Mouse (Mus musculus) 3T3-L1 (cell line): Measurements from ENCODE around the gene Arhgef19.
A peak's percentile ranks its signal among the peaks of the same experiment; 100 is the strongest.

Experiments used
- DNase-seq: peaks from one replicate; pipeline ENCODE4 v3.0.0-alpha.2; 2015; ENCODE audit warnings: low read depth, low spot score

Gene Arhgef19

DNA sequence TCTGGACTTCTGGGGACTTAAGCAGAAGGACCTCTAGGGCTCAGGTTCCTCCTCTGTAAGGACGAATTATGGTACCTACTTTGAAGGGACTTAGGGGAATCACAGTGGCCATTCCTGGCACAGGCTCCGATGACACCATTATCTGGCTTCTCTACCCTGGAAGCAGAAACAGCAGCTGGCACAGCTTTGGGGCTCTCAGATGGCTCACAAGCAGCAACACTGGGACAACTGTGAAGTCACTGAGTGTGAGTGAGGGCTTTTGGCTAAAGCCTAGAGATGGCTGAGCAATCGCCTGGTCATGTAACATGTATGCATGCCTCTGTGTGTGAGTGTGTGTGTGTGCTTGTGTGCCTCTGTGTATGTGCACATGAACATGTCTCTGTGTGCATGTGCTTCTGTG, 2.4 kb upstream of the Arhgef19 start:
- no peak for DNase-seq

DNA sequence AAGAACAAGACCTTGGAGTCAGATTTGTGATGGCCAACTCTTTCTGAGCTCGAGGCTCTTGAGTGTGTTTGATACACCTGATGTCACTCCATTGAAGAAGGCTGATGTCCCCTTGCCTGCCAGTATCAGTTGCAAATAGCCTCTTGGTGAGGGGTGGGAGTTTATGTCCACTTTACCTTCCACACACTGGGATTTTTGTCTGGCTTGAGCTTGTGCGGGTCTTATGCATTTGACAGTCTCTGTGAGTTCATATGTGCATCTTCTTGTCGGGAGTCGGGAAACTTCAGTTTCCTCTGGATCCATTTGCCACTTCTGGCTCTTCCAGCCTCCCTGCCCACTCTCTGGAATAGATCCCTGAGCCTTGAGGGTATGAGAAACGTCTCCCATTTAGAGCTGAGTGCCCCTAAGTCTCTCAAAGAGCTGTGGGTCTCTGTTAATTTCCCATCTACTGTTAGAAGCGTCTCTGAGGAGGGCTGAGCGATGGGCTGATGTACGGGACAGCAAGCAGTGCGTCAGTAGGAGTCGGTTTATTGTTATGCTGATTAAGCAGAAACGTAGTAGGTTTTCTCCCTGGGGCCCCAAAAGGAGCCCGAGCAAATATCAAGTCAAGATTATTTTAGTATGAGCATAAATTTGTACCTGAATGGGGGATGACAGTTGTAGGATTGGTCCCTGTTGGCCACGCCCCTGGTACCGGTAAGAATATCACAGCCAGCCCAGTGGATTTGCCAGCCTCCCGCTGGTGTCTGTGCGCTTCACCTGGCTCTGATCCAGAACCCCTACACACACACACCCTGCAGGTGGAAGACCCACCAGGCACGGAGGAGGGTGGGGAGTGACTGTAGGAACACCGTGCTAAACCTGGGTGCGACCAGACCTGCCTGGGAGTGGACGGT, 559 bp upstream of the Arhgef19 start:
- DNase-seq, result no peak

DNA sequence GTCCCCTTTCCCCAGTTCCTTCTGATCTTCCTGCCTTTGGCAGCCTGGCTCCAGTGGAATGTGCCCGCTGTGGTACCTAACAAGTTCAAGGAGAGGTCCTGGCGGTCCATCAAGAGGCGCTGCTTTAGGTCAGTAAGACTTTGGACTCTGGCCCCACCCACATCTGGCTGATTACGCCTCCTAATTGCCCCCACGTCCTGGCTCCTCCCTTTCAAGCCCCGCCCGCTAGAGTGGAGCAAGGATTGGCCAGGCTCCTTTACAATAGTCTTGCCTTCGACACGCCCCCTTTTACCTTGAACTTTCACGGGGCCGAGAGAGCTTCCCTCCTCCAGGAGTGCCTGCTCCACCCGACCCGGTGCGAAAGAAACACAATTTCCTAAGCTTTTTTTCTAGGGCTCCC, 1.3 kb downstream of the Arhgef19 start:
- no peak for DNase-seq

DNA sequence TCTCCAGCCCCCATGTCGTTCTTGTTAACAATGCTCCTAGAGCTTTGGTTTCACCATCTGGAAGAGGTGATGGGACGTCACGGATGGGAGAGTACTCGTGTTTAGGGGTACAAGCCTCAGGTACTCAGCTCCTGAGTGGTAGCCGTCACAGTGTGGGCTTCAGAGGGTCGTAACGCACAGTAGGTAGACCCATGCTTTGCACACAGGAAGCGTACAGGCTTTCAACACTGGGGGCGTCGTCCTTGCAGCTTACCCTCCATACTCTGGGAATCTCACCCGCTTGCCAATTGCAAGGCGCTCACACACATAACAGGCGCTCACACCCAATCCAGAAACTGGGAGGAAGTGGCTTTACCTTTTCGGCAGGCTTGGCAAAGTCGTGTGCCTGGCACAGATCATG, 2.6 kb downstream of the Arhgef19 start:
- no peak for DNase-seq

DNA sequence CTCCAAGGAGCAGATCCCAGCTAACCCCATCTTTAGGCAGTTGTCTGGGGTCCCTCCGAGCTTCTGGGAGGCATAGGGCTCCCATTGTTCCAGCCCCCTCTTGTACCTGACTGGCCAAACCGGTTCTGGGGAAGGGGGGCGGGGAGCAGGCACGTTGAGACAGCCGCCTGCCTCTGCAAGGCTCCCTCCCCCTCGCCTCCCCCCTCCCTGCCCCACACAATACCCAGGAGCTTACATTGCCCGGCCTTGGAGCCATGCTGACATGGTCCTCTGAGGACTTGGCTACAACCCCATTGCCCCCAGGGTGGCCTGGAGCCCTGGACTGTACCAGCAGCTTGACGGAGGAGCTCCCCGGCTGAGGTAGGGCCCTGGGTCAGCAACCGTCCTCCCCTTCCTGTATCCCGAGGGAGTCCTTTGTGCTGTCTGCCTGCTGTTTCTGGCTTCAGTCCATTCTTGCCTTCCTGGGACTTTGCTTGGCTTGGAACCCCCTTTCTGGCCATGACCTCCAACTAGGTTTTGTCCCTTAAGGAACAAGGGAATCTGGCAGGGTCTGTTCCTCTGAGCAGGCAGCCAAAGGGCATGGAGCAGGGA, 3.4 kb downstream of the Arhgef19 start:
- no peak for DNase-seq

DNA sequence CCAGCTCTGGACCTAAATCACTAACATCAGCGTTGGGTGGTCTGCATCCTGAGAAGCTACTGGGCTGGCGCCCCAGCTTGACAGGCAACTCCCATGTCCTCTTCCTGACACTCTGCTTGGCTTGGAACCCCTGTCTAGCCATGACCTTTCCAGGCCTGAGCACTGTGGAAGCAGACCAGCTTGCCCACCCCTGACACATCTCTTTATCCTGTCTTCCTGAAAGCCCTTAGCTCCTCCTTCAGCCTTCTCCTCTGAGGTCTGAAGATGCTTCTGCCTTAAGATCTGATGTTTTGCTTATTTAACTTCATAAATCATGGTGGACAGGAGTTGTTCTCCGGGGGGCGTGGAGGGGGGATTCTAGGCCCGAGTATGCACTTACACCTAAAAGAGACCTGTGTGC, 4.3 kb downstream of the Arhgef19 start:
- DNase-seq, result no peak

DNA sequence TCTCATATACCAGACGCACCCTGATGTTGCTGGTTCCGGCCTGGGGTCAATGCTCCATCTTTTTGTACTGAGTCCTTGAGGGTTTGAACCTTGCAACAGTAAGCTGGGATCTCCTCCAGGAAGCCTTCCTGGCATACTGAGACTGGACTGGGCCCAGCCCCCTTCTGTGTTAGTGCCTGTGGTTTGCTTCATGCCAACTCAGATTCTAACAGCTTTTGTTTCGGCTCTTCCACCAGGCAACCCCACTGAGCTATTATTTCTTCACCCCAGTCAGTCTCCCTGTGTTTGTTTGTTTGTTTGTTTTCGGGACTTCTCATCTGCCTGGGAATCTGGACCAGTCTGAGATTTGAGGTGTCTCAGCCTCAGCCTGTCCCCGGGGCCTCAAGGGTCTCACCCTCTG, 5.1 kb downstream of the Arhgef19 start:
- DNase-seq, result peak; percentile 76

DNA sequence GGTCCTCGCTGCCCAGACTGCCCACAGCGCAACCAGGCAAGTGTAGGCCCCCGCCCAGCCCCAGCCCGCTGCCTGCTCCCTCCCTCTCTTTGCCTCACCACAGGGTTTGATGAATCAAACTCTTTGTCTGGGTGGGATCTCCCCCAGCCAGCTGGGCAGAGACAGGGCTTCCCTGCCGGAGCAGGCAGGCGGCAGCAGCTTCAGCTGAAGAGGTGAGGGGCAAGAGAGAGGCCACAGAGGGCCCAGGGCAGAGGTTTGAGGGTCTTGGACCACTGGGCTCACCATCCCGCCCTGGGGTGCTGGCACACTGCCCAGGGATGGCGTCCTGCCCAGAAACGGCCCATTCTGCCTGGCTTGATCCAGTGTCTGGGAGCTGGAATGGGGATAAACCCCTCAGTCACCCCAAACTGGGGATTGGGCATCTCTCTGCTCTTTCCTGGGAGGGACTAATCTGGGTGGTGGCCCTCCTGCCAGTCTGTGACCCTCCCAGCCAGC, 5.7 kb downstream of the Arhgef19 start:
- DNase-seq, result peak; percentile 68

DNA sequence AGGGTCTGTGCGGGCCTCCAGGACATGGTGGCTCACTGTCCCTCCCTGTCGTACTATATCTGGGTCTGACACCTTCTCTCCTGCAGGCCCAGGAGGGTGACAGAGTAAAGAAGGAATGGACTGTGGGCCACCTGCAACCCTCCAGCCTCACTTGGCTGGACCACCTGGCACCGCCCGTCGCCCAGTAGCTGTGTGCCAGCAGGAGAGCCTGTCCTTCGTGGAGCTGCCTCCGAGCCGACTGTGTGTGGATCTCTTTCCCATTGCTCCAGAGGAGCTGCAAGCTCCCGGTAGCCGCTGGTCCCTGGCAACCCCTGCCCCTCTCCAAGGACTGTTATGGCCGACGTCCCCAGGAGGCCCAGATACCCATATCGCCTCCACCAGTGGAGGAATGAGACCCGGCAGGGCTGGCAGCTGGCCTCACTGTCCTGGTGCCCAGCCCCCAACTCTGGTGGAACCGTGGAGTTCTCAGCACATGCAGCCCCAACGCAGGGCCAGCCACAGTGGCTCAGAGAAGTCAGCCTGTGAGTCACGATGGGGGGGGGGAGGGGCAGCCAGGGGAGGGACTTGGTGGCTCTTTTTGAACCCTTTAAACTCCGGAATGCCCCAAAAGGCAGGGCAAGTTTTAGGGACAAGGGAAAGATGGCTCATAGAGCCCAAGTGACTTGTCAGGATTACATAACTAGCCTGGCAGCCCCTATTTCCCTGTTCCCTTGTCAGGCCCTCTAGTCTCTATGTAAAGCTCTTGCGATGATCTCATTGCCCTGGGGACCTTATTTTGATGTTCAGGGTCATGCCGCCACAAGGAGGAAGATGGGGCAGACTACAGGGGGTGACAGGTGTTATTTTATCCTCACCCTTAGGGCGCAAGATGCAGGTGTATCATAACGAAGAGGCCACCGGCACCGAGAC, 7.0 kb downstream of the Arhgef19 start:
- DNase-seq, result no peak

DNA sequence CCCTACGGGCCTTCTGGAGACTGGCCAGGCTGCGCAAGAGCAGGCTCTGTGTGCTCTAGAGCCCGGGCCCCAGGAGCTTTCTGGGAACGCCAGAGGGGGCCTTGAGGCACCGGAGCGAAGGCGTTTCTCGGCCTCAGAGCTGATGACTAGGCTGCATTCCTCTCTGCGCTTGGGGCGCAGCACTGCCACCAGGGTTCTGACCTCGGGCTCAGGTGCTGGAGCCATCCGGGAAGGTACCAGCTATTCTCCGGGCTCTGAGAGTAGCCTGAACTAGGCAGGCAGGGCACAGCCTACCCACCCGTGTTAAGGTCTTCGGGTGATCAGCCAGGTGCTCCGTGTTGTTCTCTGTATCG, 7.7 kb downstream of the Arhgef19 start:
- DNase-seq, result no peak

DNA sequence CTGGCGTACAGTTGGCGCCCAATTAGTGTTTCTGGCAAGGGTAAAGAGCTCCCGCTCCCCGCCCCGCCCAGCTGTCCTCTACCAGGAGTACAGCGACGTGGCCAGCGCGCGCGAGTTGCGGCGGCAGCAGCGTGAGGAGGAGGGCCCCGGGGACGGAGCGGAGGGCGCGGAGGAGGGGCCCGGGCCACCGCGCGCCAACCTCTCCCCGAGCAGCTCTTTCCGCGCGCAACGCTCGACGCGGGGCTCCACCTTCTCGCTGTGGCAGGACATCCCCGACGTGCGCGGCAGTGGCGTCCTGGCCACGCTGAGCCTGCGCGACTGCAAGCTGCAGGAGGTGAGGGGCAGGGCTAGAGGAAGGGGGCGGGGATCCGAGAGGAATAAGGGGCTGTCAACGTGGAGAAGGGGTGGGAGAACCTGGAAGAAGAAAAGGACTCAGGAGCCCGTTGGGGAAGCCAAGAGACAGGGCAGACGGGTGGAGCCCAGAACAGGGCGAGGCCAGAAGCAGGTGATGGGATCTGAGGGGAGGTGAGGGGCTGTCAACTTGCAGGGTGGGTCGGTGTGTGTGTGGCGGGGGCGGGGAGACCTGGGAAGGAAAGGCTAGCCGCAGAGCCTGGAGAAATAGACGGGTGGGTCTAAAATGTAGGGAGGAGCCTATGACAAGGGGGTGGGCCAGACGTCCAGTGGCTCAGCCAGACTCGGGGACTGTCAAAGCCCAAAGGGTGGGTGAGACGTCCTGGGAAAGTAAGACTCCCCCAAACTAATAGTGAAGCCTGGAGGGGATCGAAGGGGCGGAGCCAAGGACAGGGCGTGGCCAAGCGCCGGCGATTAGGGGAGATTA, 8.7 kb downstream of the Arhgef19 start:
- DNase-seq, result no peak

DNA sequence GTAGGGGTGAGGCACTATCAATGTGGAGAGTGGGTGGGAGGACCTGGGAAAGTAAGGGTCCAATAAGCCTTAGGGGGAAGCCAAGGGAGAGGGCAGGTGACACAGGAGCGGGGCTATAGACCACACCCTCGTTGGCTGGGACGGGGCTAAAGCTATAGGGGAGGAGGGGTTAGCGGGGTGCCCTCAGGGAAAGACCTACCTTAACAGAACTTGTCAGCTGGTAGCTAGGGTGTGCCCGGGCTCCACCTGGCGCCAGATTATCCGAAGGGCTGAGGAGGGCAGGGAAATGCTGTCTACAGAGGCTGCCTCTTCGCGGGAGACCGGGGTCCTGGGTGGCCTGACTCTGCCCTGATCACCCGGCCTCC, 9.3 kb downstream of the Arhgef19 start:
- no peak for DNase-seq

DNA sequence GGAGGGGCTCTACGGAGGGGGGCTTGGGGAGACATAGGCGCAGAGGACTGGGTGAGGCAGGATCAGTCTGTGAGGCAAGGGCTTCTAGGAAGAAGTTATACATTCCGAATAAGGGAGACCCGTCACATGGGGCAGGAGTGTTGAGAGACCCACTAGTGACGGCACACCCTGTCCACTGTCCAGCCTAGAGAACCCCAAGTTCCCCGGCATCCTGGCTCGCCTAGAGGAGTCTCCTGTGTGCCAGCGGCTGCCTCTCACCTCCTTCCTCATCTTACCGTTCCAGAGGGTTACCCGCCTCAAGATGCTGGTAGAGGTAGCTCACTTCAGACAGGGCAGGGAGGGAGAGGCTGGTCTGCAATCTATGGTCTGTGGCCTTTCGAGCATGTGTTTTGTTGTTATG, 10.1 kb downstream of the Arhgef19 start:
- DNase-seq, result no peak

DNA sequence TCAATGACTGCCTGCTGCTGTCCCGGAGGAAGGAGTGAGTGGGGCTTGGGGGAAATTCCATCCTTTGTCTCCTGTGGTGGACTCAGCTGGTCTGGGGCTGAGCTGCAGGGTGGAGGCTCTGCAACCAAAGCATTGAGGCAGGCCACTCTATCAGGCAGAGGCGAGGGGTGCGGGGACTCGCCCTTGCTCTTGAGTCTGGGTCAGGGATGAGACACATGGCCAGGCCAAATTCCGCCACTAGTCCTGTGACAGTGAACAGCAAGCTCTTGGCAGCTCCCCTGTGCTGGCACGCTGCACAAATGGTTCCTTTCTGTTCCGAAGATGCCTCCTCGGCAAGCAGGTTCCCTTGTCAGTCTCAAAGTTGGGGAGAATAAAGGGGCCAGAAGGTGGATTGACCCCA, 11.8 kb downstream of the Arhgef19 start:
- no peak for DNase-seq

DNA sequence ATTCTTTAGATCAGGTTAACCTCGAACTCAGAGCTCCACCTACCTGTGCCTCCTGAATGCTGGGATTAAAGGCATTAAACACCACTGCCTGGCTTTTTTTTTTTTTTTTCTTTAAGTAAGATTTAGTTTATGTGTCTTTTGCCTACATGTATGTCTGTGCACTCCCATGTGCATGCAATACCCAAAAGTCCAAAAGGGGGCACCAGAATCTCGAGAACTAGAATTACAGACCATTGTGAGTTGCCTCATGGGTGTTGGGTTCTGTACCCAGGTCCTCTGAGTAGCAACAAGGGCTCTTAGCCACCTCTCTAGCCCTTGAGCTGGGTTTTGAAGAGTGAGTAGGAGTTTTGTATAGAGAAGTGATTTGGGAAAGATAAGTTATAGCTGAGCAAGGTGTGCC, 13.3 kb downstream of the Arhgef19 start:
- DNase-seq, result peak; percentile 35

DNA sequence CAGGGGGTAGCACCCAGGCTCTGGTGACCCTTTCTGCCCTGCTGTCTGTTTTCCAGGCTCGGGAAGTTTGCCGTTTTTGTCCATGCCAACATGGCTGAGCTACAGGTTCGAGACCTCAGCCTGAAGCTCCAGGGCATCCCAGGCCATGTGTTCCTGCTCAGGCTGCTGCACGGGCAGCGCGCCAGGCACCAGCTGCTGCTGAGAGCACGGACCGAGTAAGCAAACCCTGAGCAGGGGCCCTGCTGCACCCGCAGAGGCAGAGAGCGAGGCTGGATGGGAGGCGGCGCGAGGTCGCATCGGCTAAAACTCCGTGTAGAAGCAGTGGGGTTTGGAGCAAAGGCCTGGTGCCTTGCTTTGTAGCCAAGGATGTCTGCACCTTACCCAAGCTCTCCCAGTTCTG, 14.9 kb downstream of the Arhgef19 start:
- DNase-seq, result no peak

DNA sequence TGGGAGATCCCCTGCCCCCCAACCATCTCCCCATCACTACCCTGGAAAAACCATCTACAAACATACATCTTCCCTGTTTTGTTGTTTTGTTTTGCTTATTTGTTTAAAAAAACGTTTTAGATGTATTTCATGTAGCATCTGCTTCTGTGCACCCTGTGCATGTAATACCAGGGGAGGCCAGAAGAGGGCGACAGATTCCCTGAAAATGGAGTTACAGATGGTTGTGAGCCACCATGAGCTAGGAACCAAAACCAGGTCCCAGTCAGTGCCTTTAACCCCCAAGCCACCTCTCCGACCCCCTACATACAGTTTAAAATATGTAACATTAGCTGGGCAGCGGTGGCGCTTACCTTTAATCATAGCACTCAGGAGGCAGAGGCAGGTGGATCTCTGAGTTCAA, 18.1 kb downstream of the Arhgef19 start:
- DNase-seq, result peak; percentile 43

DNA sequence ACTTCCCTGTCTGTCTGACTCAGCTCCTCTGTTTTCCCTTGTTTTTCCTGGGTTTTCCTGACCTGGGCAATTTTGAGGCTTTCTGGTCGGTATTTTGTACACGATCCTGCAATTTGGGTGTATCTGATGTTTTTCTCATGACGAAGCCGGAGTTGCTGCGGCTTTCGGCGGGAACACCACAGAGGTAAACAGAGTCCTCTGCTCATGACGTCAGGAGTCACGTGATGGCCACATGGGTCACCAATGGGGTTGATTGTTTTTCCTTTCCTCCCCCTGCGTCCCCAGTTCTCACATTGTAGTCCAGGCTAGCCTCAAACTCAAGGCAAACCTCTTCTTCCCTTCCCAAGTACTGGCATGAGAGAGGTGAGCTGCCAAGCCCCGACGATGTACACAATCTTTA, 20.1 kb downstream of the Arhgef19 start:
- DNase-seq, result no peak

DNA sequence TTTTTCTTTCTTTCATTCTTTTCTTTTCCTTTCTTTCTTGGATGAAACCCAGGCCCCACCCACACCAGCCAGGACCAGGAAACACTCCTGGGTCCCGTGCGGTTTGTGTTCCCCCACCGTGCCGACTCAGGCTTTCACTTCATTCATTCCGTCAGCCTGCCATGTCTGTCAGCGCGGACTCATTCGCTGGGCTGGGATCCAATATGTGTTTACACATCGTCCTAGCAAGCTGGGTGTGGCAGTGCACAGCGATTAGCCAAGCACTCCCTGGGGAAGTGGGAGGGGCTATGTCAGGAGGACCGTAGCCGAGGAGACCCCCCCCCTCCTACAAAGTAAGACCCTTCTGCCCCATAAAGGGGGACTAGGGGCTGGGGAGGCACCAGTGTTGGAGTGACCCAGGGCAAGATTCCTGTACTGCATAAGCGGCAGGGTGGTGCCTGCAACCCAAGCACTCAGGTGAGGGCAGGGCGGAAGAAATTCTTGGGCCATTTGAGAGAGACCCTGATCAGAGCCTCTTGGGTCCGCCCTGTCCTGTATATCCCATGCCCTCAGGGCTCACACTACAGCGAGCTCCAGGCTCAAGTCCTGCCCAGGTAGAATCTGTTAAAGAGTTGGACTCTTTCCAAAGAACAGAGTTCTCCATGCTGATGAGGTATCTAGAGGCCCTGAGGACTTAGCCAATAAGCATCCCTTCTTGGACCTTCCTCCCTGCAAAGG, 20.9 kb downstream of the Arhgef19 start:
- peak; percentile 93 for DNase-seq

DNA sequence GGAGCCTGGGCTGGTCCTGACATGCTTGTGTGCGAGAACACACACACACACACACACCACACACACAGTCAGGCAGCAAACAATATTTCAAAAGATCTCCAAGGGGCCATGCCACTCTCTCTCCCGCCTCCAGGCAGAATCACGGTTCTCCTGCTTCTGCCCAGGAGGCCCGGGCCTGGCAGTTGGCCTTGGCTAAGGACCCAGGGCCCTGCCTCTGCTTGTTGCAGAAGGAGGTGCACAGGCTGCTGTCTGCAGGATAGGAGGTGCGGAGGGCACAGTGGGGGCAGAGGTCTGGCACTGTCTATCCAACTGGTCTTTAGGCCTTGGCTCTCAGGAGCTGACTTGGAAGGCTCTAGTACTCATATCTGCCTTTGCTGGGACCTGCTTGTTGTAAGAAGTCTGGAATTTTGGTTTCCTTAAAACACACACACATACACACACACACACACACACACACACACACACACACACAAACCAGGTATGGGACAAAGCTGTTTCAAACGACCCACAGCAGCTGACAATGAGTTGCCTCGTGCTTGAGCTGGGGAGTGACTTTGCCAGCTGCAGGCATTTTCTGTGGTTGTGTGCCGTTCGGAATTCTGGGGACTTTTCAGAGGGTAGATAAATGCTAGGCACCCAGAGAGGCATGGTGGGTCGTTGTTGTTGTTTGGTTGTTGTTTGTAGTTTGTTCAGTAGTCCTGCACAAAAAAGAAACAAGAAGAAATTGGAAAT, 23.8 kb downstream of the Arhgef19 start:
- no peak for DNase-seq
